Mouse (Mus musculus) forebrain, embryonic 15.5 days (tissue): ENCODE measurements around the gene Gm49384. TPM values are rescaled to one million over a fixed set of nuclear protein-coding genes. Genes with fewer than 3 reads are reported as not detected.
"Not testable (repeated sequence)": the region's sequence is repeated elsewhere in the genome, so short reads cannot be mapped to it uniquely, and the experiment has no call there.

ENCODE experiments used
- ATAC-seq: fragments of 200-750 bp; cut with Nextera tagmentation; replicated peaks from 2 replicates; pipeline ENCODE4 v1.8.0; 2017; ENCODE audit warnings: mild to moderate bottlenecking, moderate TSS enrichment, moderate library complexity
- H3K27ac ChIP-seq: fragments of 300-500 bp; sonication (generic); replicated peaks from 2 replicates; pipeline ENCODE4 v1.5.1; 2015; ENCODE audit warnings: mild to moderate bottlenecking, inconsistent platforms
- H3K27me3 ChIP-seq: fragments of 300-500 bp; sonication (generic); 2 replicates; pipeline ENCODE4 v1.6.1; 2015; ENCODE audit warnings: inconsistent platforms
- H3K36me3 ChIP-seq: fragments of 300-500 bp; sonication (generic); 2 replicates; pipeline ENCODE4 v1.6.1; 2015; ENCODE audit warnings: mild to moderate bottlenecking, inconsistent platforms
- H3K4me1 ChIP-seq: fragments of 300-500 bp; sonication (generic); 2 replicates; pipeline ENCODE4 v1.6.1; 2015; ENCODE audit warnings: inconsistent platforms
- H3K4me2 ChIP-seq: fragments of 300-500 bp; sonication (generic); replicated peaks from 2 replicates; pipeline ENCODE4 v1.6.1; 2015; ENCODE audit warnings: mild to moderate bottlenecking, inconsistent platforms
- H3K4me3 ChIP-seq: fragments of 300-500 bp; sonication (generic); 2 replicates; pipeline ENCODE4 v1.5.1; 2015; ENCODE audit warnings: mild to moderate bottlenecking, inconsistent platforms
- H3K9ac ChIP-seq: fragments of 300-500 bp; sonication (generic); replicated peaks from 2 replicates; pipeline ENCODE4 v1.6.1; 2015; ENCODE audit warnings: mild to moderate bottlenecking, inconsistent platforms
- H3K9me3 ChIP-seq: fragments of 300-500 bp; sonication (generic); 2 replicates; pipeline ENCODE4 v1.6.1; 2016; ENCODE audit warnings: inconsistent platforms
- WGBS: fragments of 180-500 bp; shearing (Covaris S2); methylation state at CpG from one replicate; pipeline ENCODE4 v1.1.7; 2015; ENCODE audit warnings: mixed read lengths; 5-methylcytosine and 5-hydroxymethylcytosine counted together
- polyA plus RNA-seq: library from polyadenylated mRNA; unstranded; fragments of >200 nt; fragmentation: Nextera tagmentation; extraction: Ambion mirVana; gene quantifications from 2 replicates; pipeline ENCODE4 v1.2.1, GENCODE M21; 2015

Gene Gm49384
- polyA plus RNA-seq, 1 experiment from 2014 or later, result 18.1 TPM

GRCm38 (mm10) chr12:69160677-69161076 lies 43.4 kb downstream of the Gm49384 start:
- peaks cover 13% of the 10 kb centered on the region for H3K4me1 ChIP-seq
- ATAC-seq, H3K9ac ChIP-seq, H3K4me2 ChIP-seq, H3K9me3 ChIP-seq, H3K27me3 ChIP-seq, H3K27ac ChIP-seq, H3K4me3 ChIP-seq: not testable (repeated sequence)
- WGBS, result 75% methylated on average over 2 of the region's 2 CpGs
- peaks cover 19% of the 10 kb centered on the region for H3K36me3 ChIP-seq

- Histone ChIP-seq H3K4me2 (no peak overlapping the region; the same call in 1 of the 2 replicates), H3K27ac (peak overlapping the region; percentile 70; the same call in 1 of the 2 replicates), H3K4me1 (peaks cover 13% of the 10 kb centered on the region), H3K9me3 (no peaks in the 10 kb centered on the region), H3K4me3 (peak overlapping the region; percentile 59), H3K9ac (no peak overlapping the region), H3K36me3 (peaks cover 21% of the 10 kb centered on the region), H3K27me3 (no peaks in the 10 kb centered on the region)
- 3% methylated on average over 9 of the region's 9 CpGs for WGBS
- no peak for ATAC-seq
These were observed 44.5 kb downstream of the Gm49384 start for GRCm38 (mm10) chr12:69159578-69159940.

- Histone ChIP-seq H3K9ac (peak within 1 kb of the TSS; percentile 77), H3K36me3 (peaks cover 21% of the 10 kb centered on the region), H3K4me1 (peaks cover 13% of the 10 kb centered on the region), H3K27ac (peak within 1 kb of the TSS; percentile 94), H3K4me2 (peak within 1 kb of the TSS; percentile 51), H3K4me3 (peak within 1 kb of the TSS; percentile 59)
- not testable (repeated sequence) for H3K9me3 ChIP-seq, H3K27me3 ChIP-seq
- under 1% methylated on average over 60 of the region's 68 CpGs for WGBS
- ATAC-seq, result peak; percentile 99
These were observed 45.1 kb downstream of the Gm49384 start, which contains the start of gene Rps29 for GRCm38 (mm10) chr12:69158765-69159577. TSS of gene Rps29 (minus strand) at chr12:69159186.

GRCm38 (mm10) chr12:69158366-69158764 lies 45.7 kb downstream of the Gm49384 start:
- peaks cover 13% of the 10 kb centered on the region for H3K4me1 ChIP-seq
- peak overlapping the region; percentile 94 for H3K27ac ChIP-seq
- H3K27me3 ChIP-seq, result no peaks in the 10 kb centered on the region
- WGBS, result under 1% methylated on average over 19 of the region's 19 CpGs
- peak overlapping the region; percentile 51 for H3K4me2 ChIP-seq
- H3K4me3 ChIP-seq, result peak overlapping the region; percentile 59
- H3K36me3 ChIP-seq, result peaks cover 21% of the 10 kb centered on the region
- no peaks in the 10 kb centered on the region for H3K9me3 ChIP-seq
- no peak for ATAC-seq
- H3K9ac ChIP-seq, result peak overlapping the region; percentile 77

- ATAC-seq, result no peak
- H3K27ac ChIP-seq, result no peak overlapping the region
- peak overlapping the region; percentile 59; the same call in 1 of the 2 replicates for H3K4me3 ChIP-seq
- WGBS, result 96% methylated on average over 2 of the region's 2 CpGs
- H3K9ac ChIP-seq, result no peak overlapping the region
- peaks cover 21% of the 10 kb centered on the region for H3K36me3 ChIP-seq
- H3K4me2 ChIP-seq, result no peak overlapping the region
- H3K27me3 ChIP-seq, result no peaks in the 10 kb centered on the region
- H3K4me1 ChIP-seq, result peaks cover 13% of the 10 kb centered on the region
- H3K9me3 ChIP-seq, result no peaks in the 10 kb centered on the region
These were observed 47.0 kb downstream of the Gm49384 start for GRCm38 (mm10) chr12:69157107-69157506.

- no peaks in the 10 kb centered on the region for H3K27me3 ChIP-seq
- 90% methylated on average over 4 of the region's 4 CpGs for WGBS
- H3K36me3 ChIP-seq, result peaks cover 21% of the 10 kb centered on the region
- H3K27ac ChIP-seq, result no peak overlapping the region
- no peak overlapping the region for H3K4me2 ChIP-seq
- ATAC-seq, result no peak
- no peak overlapping the region for H3K9ac ChIP-seq
- no peak overlapping the region for H3K4me3 ChIP-seq
- H3K9me3 ChIP-seq, result no peaks in the 10 kb centered on the region
- H3K4me1 ChIP-seq, result peaks cover 13% of the 10 kb centered on the region
These were observed 47.6 kb downstream of the Gm49384 start for GRCm38 (mm10) chr12:69156436-69156835.

- peaks cover 21% of the 10 kb centered on the region for H3K36me3 ChIP-seq
- H3K9ac ChIP-seq, result no peak overlapping the region
- ATAC-seq, result no peak
- H3K4me2 ChIP-seq, result no peak overlapping the region
- H3K9me3 ChIP-seq, result no peaks in the 10 kb centered on the region
- H3K4me1 ChIP-seq, result peaks cover 13% of the 10 kb centered on the region
- H3K27me3 ChIP-seq, result no peaks in the 10 kb centered on the region
- no peak overlapping the region for H3K27ac ChIP-seq
- WGBS, result 85% methylated on average over 2 of the region's 2 CpGs
- no peak overlapping the region for H3K4me3 ChIP-seq
These were observed 48.1 kb downstream of the Gm49384 start for GRCm38 (mm10) chr12:69155923-69156322.

GRCm38 (mm10) chr12:69150049-69150448 lies 54.0 kb downstream of the Gm49384 start:
- H3K4me1 ChIP-seq, result no peaks in the 10 kb centered on the region
- H3K27ac ChIP-seq, result no peak overlapping the region
- 84% methylated on average over 13 of the region's 13 CpGs for WGBS
- H3K36me3 ChIP-seq, result no peaks in the 10 kb centered on the region
- no peaks in the 10 kb centered on the region for H3K27me3 ChIP-seq
- no peak overlapping the region for H3K4me2 ChIP-seq
- no peak for ATAC-seq
- no peaks in the 10 kb centered on the region for H3K9me3 ChIP-seq
- no peak overlapping the region for H3K9ac ChIP-seq
- H3K4me3 ChIP-seq, result no peak overlapping the region

GRCm38 (mm10) chr12:69147166-69147735 lies 56.8 kb downstream of the Gm49384 start:
- 95% methylated on average over 5 of the region's 5 CpGs for WGBS
- no peaks in the 10 kb centered on the region for H3K36me3 ChIP-seq
- H3K27me3 ChIP-seq, result no peaks in the 10 kb centered on the region
- H3K27ac ChIP-seq, result no peak overlapping the region
- no peak for ATAC-seq
- no peak overlapping the region for H3K4me2 ChIP-seq
- H3K4me3 ChIP-seq, result no peak overlapping the region
- H3K4me1 ChIP-seq, result no peaks in the 10 kb centered on the region
- no peaks in the 10 kb centered on the region for H3K9me3 ChIP-seq
- H3K9ac ChIP-seq, result no peak overlapping the region

- ATAC-seq, result no peak
These were observed 60.6 kb downstream of the Gm49384 start for GRCm38 (mm10) chr12:69143460-69143859.

GRCm38 (mm10) chr12:69139841-69140240 lies 64.2 kb downstream of the Gm49384 start:
- Histone ChIP-seq H3K9me3 (no peaks in the 10 kb centered on the region), H3K4me2 (no peak overlapping the region), H3K36me3 (no peaks in the 10 kb centered on the region), H3K27ac (no peak overlapping the region), H3K4me3 (no peak overlapping the region), H3K9ac (no peak overlapping the region), H3K4me1 (no peaks in the 10 kb centered on the region), H3K27me3 (no peaks in the 10 kb centered on the region)
- WGBS, result 91% methylated on average over 7 of the region's 7 CpGs
- no peak; the same call in 1 of the 2 replicates for ATAC-seq

More at GRCm38 (mm10) chr12:69143460-69143859, 60.6 kb downstream of the Gm49384 start:
- H3K4me1 ChIP-seq, result no peaks in the 10 kb centered on the region
- no peaks in the 10 kb centered on the region for H3K9me3 ChIP-seq
- no peaks in the 10 kb centered on the region for H3K27me3 ChIP-seq
- no peak overlapping the region for H3K9ac ChIP-seq
- no peak overlapping the region for H3K4me3 ChIP-seq
- 79% methylated on average over 6 of the region's 6 CpGs for WGBS
- H3K27ac ChIP-seq, result no peak overlapping the region
- no peaks in the 10 kb centered on the region for H3K36me3 ChIP-seq
- H3K4me2 ChIP-seq, result no peak overlapping the region
